Mouse (Mus musculus) embryo, embryonic 11 days (tissue): ENCODE data around the gene Cntfr.
A peak's percentile ranks its signal among the peaks of the same experiment; 100 is the strongest.
"Not testable (repeated sequence)": the region's sequence is repeated elsewhere in the genome, so short reads cannot be mapped to it uniquely, and the experiment has no call there.

Experiments
- DNase-seq: peaks from one replicate; pipeline ENCODE4 v3.0.0-alpha.2; 2015

The Cntfr gene

DNA sequence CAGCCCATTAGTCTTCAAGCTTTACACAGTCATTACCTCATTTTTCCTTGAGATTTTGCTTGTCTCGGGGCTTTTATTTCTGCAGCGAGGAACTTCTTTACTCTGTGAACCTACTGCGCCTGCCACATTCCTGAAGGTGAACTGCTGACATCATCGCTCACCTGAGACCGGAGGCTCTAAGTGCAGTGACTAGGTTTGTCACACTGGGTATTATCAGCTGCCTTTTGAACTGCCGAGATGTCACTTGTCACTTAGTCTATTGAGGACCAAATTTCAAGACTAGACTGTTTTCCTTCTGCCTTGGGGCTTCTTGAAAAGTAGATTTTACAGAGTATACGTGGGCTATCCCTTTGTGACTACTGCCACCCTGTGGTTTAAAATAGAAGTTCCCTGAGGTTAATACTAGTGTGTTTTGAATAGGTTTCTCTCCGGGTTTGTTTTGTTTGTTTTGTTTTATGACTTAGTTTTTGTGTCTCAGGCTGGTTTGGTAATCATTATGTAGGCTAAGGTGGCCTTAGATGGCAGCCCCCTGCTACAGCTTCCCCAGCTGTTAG, 11.4 kb upstream of the Cntfr start:
- DNase-seq, result peak; percentile 80

GRCm38 (mm10) chr4:41707011-41707535, 10.2 kb upstream of the Cntfr start:
- peak; percentile 88 for DNase-seq

- DNase-seq, result no peak
Measured at GRCm38 (mm10) chr4:41705922-41706754, 9.2 kb upstream of the Cntfr start.

DNA sequence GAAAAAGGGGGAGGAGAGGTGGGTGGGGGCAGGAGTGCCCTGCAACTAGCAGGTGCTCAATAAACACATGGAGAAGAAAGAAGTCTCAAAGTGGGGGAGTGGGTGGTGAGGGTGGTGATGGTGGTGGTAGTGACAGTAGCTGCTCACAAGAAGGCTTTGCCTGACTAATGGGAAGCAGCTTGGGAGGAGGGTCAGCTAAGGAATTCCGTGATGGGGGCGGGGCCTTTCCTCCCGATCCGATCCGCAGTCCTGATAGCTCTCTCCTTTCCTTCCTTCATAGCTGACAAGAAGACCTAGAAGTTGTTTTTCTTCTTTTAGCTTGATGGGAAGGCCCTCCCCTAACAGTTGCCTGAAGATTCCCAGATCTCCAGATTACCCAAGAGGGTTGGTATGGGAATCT, 7.8 kb upstream of the Cntfr start:
- DNase-seq, result peak; percentile 55

GRCm38 (mm10) chr4:41702226-41702625, 5.3 kb upstream of the Cntfr start:
- not testable (repeated sequence) for DNase-seq

- DNase-seq, result not testable (repeated sequence)
Measured at GRCm38 (mm10) chr4:41700224-41700623, 3.3 kb upstream of the Cntfr start.

DNA sequence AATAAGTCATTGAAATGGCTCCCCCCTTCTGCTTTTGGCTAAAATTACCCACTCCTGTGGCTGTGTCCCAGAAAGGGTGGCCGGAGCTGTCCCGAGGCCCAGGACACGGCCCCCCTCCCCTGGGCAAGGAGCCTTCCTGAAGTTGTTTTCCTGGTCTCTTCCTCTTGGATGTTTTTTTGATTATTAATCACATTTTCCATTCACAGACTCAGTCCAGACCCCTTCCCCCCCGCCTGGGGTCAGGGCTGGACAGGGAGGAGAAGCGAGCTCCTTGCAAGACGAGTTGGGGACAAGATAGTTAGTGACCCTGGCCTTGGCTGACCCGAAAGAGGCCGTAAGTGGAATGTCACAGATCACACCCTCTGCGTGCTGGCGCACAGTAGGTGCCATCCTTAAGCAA, 2.9 kb upstream of the Cntfr start, which contains the start of gene Il11ra1:
TSS of gene Il11ra1 (plus strand) at position 207 of the 400 bp plus-strand sequence.
- not testable (repeated sequence) for DNase-seq

DNA sequence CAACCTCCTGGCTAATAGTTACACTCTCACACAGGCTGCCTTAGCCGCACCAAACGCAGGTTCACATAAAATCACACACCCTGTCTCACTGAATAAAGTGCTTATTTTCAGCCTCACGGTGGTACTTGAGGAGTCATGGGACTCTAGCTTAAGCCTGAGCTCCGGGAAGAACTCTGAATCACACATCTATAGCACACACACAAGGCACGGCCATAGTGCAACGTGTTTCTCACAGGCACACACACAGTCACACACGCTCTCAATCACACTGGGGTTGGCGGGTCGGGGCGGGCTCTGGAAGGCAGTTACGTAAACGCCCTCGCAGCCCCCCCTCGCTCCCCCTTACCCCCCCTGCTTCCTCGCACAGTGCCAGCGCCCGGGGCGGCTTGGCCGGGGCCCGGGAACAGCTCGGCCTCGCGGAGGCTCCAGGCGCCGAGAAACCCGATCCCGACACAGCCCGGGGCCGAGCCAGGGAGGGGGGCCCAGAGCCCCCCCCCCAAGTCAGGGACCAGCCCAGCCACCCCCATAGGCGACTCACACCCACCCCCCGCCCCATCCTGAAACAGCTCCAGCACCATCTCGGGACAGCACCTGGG, 1.6 kb upstream of the Cntfr start:
- DNase-seq, result not testable (repeated sequence)

- not testable (repeated sequence) for DNase-seq
Measured at GRCm38 (mm10) chr4:41696452-41696851, 437 bp downstream of the Cntfr start.

DNA sequence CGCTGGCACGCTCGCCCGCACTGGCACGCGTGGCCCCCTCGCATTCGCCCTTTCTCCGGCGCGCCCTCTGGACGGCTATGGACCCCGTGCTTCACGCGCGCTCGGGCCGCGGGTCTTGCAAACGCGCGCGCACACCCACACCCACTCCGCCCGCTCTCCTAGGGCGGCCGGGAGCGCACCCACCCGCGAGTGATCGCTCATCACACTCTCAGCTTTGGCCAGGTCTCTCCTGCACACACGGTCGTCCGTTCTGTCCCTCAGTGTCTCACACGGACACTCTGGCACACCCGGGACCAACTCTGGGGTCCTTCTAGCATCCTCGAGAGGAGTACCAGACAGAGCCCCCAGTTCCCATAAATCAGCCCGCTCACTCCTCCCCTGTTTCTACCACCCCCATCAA, 1.1 kb downstream of the Cntfr start:
- not testable (repeated sequence) for DNase-seq

- not testable (repeated sequence) for DNase-seq
Measured at GRCm38 (mm10) chr4:41693511-41693910, 3.4 kb downstream of the Cntfr start.

GRCm38 (mm10) chr4:41690014-41690413, 6.9 kb downstream of the Cntfr start:
- not testable (repeated sequence) for DNase-seq

- not testable (repeated sequence) for DNase-seq
Measured at GRCm38 (mm10) chr4:41688562-41688961, 8.3 kb downstream of the Cntfr start.

DNA sequence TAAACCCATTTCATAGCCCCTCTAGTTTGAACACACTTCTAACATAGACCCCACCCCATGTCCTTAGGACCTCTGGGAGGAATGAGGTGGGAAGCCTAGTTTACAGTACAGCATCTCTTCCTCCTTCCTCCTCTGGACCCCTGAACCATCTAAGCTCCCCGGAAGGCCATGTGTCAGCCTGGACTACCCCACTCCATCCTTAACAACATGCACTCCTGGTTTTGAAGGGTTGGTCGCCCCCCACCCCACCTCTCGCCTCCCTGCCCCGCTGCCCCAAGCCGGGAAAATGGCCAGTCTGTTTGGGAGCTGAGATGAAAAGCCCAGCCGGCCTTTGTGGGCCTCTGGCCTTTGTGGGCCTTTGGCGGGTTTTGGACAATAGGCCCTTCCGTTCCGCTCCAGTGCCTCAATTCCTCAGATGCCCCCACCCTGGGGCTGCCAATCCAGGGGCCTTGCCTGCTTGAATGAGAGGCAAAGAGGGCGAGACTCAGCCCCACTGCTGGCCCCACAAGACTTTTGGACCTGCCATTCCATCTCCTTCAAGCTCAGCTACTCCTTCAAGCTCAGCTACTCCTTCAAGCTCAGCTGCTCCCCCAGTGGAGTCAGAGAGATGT, 10.9 kb downstream of the Cntfr start:
- DNase-seq, result peak; percentile 60

DNA sequence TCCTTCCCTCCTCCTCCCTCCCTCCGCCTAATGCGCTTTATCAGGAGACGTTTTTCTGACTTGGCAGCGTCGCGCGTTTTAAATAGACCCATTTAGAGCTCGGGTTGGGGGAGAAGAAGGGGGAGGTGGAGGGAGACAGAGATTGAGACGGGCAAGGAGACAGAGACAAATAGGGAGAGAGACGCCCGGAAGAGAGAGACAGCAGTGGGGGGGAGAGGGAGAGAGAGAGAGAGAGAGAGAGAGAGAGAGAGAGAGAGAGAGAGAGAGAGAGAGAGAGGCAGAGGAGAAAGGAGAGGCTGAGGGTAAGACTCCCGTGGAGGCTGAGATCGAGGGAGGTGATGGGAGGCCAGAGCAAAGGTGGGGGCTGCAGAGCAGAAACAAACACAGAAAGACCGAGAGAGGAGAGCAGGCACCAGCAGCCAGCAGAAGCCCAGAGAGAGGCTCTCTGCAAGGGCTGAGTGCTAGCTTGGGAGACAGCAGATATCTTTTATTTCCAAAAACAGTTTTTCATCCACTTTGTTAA, 11.9 kb downstream of the Cntfr start:
- peak; percentile 60 for DNase-seq

DNA sequence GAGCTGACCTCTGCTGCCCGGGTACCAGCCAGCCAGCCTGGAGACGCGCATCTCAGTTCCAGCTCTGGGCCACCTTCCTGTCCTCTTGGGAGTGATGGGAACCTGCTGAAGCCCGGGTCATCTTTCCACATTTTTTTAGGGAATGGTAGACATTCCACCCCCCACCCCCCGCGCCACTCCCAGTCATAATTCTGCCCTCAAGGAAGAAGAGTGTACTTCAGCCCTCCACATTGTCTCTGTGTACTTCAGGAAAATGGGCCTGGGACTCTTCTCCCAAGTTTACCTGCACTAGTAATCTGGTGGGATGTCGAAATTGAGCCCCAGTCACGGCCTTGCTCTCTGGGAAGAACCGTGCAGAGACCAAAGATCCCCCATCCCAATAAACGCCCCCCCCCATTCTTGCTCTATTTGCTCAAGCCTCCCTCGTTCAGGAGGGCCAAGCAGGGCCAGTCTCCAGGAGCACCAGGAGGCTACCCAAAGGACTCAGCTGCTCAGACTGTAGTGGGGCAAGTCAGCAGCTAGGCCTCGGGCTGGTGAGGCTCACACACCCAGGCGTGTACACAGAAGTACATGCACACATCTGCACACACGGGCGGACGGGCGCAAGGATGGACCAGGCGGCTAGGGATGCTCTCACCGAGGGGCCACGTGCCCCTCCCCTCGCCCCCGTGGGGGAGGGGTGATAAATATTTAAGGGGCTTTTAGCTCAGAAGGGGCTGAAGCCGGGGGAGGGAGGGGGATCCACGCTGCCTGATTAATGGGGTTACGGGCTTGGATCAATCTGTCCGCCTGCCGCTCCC, 12.6 kb downstream of the Cntfr start:
- DNase-seq, result peak; percentile 57

DNA sequence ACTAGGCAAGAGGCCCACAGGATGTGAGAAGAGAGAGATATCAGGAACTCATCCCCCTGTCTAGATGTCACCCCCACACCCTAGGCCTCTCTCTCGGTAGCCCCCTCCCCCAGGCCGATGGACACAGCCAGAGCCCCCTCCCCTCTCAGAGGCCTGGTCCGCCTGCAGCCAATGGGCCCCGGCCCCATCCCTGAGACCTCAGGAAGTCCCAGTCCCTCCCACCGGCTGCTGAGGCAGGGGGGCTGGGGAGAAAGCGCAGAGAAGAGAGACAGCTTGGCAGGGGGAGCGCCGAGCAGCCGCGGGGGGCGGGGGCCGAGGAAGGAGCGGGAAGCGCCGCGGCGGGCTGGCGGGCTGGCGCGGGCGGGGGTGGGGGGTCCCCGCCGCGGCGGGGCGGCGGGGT, 13.6 kb downstream of the Cntfr start:
- DNase-seq, result peak; percentile 50

DNA sequence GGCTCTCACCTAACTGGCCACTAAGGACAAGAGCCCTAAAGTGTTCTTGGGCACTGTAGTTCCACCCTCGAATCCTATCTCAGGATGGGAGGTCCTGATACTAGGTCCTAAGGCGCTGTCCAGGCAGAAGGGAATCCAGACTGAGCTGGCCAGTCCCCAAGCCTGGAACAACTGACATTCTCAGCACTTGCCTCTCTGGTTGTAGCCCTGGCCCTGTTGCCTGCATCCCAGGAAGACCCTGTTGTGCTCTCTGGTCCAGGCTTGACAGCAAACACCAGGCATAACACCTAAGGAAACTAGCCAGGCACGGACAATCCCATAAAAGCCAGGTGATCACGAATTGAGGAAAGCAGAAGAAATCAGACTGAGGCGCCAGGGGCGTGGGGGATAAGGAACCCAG, 14.1 kb downstream of the Cntfr start:
- DNase-seq, result no peak

GRCm38 (mm10) chr4:41681947-41682346, 14.9 kb downstream of the Cntfr start:
- DNase-seq, result no peak

- DNase-seq, result no peak
Measured at GRCm38 (mm10) chr4:41681176-41681575, 15.7 kb downstream of the Cntfr start.

- DNase-seq, result no peak
Measured at GRCm38 (mm10) chr4:41679291-41679690, 17.6 kb downstream of the Cntfr start.

GRCm38 (mm10) chr4:41678863-41679262, 18.0 kb downstream of the Cntfr start:
- DNase-seq, result no peak
